Mouse (Mus musculus): ENCODE measurements around the gene Lamtor1.
A peak's percentile ranks its signal among the peaks of the same experiment; 100 is the strongest.
"Not testable (repeated sequence)": the region's sequence is repeated elsewhere in the genome, so short reads cannot be mapped to it uniquely, and the experiment has no call there.

Gene Lamtor1

DNA sequence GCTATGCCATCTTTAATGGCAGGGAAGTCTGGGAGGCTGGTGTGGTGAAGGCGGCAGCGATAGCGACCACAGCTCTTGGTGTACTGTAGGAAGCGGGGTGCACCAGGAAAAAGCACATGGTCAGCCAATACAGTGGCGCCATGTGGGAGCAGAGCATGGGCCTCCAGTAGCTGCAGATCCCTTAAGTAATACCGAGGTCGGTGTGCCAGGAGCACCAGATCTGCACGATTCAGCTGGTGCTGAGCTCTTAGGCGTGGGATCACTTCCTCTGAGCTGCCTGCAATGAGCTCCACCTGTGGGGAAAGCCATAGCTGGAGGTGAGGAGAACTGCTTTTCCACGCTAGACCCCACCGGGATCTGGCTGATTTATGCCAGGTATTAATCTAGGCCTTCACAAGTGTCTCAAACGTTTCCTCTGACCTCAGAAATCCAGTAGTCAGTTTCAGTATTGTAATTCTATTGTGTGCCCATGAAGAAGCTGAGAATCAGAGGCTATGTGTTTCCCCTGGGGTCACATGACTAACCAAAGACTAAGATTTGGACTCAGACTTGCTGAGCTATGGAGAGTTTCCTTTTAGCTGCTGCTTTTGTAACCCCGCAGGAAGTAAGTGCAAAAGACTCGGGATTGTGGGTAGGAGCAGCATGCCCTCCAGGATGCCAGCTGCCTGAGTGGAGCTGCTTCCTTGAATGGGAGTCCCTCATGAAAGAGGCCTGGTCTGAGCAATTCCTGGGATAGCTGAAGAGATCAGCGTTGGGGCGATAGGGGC is 5.2 kb upstream of the Lamtor1 start:
- DNase-seq: no peak

DNA sequence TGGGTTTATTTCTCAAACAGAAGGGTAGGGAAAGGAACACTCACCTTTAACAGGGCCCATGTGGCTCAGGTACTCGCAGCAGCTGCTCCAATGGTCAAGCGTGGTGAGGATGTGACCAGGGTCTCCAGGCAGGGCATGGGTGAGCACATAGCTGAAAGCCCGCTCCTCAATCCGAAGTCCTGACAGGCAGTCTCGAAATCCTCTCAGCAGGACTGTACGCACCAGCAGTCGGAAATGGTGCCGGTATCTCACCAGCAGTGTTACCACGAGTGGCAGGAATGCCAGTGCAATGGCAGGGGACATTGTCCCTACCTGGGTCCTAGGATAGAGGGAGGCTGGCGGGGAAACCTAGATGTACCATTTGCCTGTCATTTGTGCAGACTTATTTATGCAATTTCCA is 3.7 kb upstream of the Lamtor1 start:
- DNase-seq: no peak

DNA sequence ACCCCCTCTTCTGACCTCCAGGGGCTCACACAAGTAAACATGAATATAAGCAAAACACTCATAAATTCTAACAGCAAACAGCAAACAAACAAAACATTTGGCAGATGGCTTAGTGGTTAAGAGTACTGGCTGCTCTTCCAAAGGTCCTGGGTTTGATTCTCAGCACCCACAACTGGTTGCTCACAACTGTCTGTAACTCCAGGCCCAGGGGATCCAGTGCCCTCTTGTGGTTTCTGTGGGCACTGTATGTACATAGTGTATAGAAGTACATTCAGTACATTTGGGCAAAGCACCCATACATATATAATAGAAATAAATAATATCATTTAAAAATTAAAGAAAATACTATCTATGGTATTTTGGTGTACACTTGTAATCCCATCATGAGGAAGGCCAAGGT is 2.9 kb upstream of the Lamtor1 start:
- DNase-seq: no peak

DNA sequence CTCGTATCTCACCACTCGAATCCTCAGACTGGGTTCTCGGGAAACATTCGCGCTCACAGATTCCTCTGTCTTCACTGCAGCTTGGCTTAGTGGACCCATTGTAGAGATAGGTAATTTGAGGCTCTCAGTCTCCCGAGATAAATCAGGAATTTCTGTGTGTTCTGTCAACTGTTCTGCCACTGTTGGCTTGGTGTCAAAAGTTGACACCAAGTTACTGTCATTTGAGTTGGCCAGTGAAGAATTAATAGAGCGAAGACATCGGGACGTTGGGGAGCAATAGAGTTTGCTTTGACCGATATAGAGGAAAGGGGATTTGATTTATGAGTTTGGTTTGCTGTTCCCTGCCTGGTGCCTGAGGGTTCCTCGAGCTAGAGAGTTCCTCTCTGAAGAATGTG is 580 bp downstream of the Lamtor1 start, which contains the start of gene Tomt:
TSS of gene Tomt (minus strand) at position 73 of the 395 bp plus-strand sequence.
- DNase-seq: no peak

DNA sequence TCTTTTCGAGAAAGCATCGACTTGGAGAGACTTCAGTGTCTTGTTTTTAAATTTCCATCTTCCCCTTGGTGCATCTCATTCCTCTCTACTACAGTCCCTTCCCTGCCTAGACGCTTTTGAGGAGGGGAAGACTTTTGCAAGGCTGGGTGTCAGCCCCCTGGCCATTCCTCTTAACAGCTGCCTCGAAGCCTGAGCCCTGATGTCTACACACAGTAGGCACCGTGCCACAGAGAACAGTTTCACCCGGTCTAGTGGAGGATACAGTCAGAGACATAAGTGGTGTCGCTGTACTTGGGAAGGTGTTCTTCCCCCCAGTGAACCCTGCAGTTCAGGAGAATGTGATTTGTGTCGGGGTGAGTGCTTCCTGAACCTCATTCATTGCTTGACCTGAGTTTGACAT is 992 bp downstream of the Lamtor1 start:
- no peak for DNase-seq

DNA sequence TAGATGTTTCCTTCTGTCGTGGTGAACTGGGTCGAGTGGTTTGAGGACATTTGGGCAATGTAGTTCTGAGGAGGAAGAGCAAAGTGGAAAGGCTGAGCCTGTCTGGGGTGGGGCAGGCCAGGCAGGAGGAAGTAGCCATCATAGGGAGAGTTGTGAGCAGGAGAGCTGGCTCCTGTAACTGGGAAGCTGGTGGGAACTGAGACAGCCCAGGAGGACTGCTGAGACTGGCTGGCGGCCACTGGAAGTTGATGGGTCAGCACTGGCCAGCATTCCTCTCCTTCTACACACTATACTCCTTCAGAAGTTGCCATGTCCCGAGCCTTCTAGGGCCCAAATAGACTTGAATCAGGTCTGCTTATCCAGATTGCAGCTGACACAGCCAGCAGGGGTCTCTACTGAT is 2.7 kb downstream of the Lamtor1 start:
- DNase-seq: no peak

DNA sequence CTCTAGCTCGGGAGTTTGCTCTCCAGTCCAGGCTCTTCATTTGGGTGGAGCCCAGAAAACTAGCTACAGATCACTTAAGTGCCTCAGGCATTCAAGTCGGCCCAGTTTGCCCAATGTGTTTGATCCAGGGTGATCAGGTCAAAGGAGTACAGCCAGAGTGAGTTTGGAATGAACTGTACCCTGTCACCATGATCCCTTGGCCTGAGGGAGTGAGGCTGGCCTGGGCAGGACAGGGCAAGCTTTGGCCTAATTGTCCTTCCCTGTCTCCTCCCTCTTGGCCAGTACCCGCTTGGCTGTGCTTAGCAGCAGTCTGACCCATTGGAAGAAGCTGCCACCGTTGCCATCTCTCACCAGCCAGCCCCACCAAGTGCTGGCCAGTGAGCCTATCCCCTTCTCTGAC is 4.4 kb downstream of the Lamtor1 start:
- DNase-seq: no peak

DNA sequence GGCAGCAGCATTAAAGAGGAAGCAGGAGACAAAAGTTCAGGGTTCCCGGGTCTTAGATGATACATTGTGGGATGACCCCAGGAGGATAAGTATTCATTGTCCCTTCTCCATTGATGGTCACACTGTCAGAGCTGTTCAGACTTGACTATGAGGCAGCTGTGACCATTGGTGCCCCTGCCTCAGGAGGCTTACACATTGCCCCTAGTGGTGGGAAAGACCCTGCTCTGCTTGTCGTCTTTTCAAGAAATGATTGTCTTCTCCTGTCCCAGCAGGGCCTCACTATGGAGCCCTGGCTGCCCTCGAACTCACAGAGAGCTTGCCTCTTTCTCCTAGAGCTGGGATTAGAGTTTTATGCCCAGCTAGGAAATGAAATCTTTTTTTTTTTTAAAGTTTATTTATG is 6.3 kb downstream of the Lamtor1 start:
- DNase-seq: no peak

DNA sequence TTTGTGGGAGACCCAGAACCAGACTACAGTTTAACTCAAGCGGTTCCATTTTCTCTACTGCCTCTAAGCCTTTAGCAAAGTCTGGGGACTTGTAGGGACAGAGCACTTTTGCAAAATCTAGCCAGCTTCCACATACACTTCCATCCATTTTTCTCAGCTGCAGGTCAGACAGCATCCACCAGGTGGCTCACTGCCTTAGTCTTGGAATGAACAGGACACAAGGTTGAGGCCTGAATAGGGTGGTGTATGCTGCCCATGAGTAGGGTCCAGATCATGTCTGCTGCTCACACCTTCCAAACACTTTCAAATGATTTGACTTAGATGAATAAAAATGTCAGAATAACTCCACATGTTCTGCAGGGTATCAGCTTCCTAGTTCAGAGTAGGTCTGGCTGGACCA is 12.4 kb downstream of the Lamtor1 start:
- peak; percentile 71 to 80 for DNase-seq

DNA sequence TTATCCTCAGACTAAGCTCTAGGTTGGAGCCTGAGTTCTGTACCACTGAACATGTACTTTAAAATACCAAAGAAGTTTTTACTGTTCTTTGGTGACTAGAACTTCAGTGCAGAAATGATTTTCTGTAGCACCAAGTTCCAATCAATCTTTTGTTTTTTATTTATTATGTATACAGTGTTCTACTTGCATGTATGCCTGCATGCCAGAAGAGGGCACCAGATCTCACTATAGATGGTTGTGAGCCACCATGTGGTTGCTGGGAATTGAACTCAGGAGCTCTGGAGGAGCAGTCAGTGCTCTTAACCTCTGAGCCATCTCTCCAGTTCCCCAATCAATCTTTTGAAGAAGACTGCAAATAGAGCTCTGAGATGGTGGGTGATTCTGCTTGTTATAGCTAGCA is 20.2 kb downstream of the Lamtor1 start:
- not testable (repeated sequence) for DNase-seq

DNA sequence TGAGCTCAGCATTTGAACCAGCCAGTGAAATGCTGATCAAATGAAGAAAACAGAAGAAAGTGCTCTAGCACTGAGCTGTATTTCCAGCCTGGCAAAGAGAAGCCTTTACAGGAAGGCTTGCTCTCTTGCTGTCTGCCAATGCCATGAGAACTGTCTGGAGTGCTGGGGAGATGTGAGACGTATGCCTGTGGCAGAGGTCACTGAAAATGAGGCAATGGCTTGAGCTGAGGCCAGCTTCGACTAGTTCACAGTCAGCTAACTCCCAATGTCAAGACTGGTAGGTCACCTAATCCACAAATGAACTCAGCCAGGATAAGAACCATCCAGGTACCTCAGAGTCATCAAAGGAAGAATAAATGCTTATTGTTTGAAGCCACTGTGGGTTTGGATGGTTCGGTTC is 22.4 kb downstream of the Lamtor1 start:
- DNase-seq: no peak

DNA sequence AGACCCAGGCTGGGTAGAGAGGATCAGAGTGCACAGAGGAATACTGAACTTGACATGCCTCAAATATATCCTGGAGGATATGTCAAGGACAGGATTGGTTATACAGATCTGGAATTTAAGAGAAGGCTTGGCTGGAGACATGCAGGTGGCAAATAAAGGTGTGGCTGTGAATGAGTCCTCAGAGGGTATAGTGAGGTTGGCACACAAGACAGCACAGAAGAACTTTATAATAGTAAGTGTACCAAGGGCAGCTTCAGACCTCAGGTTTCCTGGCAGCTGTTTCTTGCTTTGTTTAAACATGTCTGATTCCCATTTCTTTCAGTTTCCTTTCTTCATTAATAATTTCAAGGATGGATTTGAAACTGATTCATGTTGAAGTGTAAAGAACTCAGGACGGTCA is 26.8 kb downstream of the Lamtor1 start:
- DNase-seq: no peak

DNA sequence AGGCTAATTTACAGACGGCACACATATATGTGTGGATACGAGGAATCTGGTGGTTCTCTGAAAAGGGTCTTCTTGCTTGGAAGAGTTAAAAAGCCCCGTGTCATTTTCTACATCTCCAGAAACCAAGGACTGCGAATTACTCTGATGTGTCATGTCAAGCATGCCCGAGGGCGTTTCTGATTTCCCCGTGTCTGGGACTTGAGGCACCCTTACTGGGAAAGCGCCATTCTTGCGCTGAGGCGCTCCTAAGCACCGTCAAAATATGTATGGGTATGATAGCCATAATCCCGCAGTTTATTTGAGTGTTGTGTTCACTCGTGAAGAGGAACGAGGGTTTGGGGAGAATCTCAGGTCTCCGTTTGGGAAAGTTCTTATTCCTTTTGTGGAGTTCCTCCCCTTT is 27.6 kb downstream of the Lamtor1 start:
- no peak for DNase-seq

DNA sequence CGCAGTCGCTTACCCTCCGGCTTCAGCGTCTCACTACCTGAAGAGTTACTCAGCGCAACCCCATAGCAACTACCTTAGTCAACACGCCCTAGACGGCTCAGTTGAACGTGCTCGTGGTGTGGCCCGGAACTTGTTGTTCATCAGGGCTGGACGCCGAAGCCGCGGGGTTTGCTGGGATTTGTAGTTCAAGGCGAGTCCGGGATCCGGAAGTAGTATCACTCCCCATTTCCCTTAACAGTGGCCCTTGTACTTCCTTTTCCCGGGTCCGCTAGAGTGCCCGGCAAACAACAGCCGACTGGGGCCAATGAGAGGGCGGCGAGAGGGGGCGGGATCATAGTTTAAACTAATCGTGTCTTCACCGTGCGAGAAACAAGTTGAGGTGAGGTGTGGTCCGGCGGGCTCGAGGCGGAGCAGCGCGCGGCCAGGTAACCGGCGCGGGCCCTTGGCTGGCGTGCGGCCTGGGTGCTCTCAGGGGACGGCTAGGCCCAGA is 28.1 kb downstream of the Lamtor1 start, which contains the start of the genes Lrrc51 and Numa1:
TSS of gene Lrrc51 (minus strand) at position 145 of the 490 bp plus-strand sequence.
TSS of gene Numa1 (plus strand) at position 361 of the 490 bp plus-strand sequence.
- peak; percentile 95 to 97 for DNase-seq

DNA sequence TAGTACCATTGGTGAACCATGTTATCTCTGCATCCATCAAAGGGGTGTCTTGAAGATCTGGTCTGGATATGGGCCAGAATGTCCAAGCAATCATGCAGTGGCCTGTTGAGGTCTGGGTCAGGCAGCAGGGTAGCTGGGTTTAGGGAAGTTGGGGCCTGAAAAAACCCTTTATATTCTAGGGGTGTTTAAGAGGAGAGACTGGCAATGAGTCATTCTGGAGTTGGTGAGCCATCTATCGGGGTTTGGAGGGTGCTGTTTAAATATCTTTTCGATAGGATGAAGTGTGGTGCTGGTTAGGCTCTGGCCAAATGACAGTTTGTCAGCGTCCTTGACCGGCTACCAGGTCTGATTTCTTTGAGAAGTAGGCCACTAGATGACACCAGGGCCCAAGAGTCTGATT is 30.3 kb downstream of the Lamtor1 start:
- no peak for DNase-seq

DNA sequence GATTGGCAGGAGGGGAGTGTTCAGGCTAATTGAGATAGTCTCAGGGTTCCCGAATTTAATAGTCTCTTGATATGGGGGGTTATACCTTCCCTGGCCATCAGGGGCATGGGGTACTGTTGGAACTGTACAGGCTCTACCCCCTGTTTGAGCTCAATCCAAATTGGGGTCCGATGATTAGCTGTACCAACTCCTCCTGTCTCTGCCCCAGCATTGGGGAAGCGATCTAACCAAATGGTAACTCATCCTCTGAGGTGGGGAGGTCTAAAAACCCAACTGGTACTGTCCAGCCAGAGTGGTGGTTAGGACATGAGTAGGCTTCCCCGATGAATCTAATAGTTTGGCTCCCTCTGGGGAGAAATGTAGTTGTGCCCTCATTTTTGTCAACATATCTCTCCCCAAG is 31.3 kb downstream of the Lamtor1 start:
- no peak for DNase-seq

DNA sequence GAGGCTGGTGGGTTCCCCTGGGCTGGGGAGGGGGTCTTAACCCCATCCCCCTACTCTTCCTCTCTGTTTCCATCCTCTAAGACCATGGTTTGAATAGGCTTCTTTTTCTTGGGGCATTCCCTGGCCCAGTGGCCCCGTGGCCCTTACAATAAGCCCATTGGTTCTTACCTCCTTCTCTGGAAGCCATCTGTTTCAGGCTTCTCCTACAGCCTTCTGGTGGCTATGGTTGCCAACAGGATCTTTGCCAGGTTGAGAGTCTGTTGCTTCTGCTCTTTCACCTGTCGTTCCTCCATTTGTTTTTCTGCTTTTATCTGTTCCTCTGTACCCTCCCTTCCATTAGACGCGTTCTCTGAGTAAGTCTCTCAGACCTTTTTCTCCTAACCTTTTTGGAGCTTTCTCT is 31.9 kb downstream of the Lamtor1 start:
- peak; percentile 86 to 91 for DNase-seq

DNA sequence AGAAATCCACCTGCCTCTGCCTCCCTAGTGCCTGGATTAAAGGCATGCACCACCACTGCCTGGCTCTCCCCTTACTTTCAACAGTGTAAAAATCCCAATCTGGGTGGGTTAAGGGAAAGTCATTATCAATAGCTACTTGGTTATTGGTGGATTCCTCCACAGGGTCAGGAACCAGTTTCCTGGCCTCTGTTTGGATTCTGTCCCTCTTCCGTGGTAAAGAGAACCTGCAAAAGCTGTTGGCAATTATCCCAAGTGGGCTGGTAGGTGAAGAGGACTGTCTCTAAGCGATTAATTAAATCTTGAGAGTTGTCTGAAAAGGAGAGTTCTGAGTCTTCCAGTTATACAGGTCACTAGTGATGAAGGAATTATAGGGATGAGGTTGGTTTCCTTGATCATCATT is 32.6 kb downstream of the Lamtor1 start:
- peak in 1 of 2 experiments; percentile 39 for DNase-seq

DNA sequence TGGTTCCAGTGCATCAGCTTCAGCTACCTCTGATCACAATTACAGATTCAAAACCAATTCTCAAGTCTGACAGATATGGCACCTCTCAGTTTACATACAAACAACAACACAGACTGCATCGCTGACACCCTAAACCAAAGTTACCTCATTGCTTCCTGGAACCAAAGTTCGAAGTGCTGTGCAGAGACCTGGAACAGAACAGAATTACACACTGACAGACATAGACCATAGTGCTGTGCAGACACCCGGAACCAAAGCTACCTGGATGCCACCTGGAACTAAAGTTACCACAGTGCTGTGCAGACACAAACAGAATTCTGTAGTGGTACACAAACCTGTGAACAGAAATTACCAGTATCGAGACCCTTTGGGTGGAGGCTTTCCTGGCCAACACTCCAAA is 34.1 kb downstream of the Lamtor1 start:
- no peak for DNase-seq

DNA sequence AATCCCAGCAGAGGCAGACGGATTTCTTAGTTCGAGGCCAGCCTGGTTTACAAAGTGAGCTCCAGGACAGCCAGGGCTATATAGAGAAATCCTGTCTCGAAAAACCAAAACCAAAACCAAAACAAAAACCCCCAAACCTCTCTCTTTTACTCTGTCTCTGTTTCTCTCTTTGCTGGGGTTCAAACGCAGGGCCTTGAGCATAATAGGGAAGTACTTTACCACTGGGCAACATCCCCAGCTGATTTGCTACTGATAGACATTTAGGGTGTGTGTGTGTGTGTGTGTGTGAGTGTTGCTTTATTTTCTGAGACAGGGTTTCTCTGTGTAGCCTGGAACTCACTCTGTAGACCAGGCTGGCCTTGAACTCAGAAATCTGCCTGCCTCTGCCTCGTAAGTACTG is 43.3 kb downstream of the Lamtor1 start:
- DNase-seq: not testable (repeated sequence)

DNA sequence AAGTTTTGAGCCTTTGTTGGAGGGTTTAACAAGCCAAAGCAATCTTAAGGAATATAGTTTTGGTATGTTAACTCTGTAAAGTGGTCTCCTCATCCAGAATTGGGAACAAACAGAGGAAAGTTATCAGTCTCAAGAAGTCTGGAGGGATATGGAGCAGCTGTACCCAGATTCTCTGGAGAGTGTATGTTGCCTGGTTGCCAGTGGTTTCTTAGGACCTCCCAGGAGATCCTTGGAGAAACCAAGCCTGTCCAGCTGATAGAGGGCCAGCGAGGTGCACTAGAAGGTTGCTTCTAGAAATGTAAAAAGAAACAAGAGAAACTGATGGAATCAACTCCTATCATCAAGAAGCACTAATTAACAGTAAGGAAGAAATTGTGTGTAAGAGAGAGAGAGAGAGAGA is 45.9 kb downstream of the Lamtor1 start:
- DNase-seq: no peak

DNA sequence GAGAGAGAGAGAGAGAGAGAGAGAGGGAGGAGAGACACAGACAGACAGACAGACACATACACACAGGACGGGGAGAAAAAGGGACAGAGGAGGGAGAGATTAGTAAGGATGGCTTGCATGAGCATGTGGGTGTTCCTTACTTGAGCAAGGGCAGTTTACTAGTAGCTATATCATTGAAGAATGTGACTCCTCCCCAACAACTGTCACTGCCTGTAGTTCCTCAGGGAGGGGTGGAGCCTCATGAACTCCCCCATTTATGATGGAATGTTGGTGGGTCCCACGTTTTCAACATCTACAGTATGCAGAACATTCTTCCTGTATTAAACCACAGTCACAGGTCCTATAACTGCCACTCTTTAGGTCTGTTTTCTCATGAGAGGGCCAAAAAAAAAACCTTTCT is 46.4 kb downstream of the Lamtor1 start:
- no peak for DNase-seq

DNA sequence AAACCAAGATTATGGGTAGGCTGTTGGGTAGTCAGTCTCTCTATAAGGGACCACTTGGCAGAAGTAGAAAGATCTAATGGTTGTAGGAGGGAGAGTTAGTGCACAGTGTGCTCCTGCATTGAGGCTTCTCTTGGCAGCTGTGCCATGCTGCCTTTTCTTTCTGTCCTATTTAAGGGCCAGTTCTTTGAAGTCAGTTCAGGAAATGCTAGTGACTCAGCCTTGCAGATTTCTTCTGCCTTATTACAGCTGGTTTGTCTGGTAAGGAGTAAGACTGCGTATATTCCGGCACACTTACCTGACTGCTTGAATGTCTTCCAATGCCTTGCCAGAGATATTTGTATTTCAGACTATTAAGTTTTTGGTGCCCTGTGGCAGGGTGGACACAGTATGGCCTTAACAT is 48.5 kb downstream of the Lamtor1 start:
- DNase-seq: no peak

DNA sequence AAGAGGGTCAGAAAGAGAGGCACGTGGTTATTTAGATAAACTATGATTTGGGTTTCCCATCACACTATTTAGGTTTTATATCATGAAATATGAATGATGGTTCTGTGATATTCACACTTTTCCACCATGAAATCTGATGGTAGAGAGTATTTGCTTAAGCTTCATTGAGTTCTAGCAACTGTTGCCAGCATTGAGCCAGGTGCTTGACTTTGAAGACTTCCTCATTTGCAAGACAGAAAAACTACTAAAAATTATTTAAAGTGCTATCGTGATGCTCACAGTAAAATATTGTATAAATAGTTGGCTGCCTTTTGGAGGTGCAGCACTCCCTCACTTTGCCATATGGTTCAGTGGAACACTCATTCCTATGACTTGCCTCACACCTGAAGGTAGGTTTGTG is 49.6 kb downstream of the Lamtor1 start:
- no peak for DNase-seq

DNA sequence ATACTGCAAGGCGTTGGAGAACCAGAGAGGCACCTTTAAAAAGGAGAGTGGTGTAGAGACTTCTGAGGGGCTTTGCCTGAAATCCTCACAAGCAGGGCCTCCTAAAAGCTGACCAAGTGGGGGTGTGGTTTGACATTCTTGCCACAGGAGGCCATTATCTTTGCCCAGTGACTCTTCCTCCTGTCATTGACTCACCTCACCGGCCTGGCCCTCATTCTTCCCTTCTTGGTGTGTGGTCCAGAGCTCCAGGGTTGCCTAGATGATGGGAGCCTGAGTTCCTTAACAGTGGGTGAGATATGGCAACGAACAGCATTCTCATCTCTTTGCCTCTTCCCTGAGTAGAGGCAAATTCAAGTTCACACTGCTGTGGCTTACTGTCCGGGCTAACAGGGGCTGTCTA is 50.2 kb downstream of the Lamtor1 start:
- DNase-seq: no peak

All from cerebellum, postnatal 36 days (tissue).